Comparison of ENCODE assay signal across 8 mouse cellular contexts in the genomic region with DNA sequence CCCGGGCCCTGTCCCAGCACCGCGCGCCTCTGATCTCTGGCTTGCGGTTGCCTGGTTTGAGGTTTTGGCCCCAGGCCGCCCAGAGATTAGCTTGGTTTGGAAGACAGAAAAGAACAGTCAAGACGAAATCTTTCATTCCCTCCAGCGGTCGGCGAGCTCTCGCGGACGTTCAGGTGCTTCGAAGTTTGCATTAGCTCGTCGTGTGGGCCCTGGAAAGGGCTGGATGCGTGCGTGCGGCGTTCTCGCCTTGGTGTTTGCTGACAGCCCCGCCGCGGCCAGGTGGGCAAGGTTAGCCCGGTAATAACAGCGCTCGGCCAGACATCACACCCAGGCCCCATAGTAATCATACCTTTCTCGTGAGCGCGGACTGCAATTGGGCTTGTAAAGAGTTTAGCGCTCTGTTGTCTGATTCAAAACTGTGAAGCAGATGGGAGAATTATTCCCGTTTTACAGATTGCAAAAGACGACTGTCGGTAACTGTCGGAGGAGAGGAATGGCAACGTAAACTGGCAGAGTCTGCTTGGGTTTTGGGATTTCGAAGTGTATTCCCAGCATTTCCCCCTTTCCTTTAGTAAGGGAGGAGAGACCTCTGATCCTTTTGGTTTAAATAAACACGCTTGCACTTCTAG. TPM values are rescaled to one million over a fixed set of nuclear protein-coding genes. Genes with fewer than 3 reads are reported as not detected.
DNase-seq lines count a peak whose midpoint lies in the region; ATAC-seq and TF ChIP-seq lines count a peak whose summit lies in the region.

No protein-coding gene starts in this region.

- H3K9me3 ChIP-seq in forebrain, embryonic 16.5 days (ENCODE audit: control insufficient read depth, low read length): no peaks in the 10 kb centered on the region
- H3K9me3 ChIP-seq in liver, embryonic 12.5 days (replicated peaks): no peaks in the 10 kb centered on the region
- no peaks in the 10 kb centered on the region for H3K9me3 ChIP-seq in stomach, embryonic 16.5 days (replicated peaks; ENCODE audit: control insufficient read depth, low read length)

- peak; percentile 22 for ATAC-seq in activated CD4-positive, CD25-positive, alpha-beta regulatory T cell, adult 4 months
- no peak; the same call in 1 of the 2 replicates for ATAC-seq in forebrain, embryonic 16.5 days
- ATAC-seq in liver, embryonic 12.5 days: peak; percentile 13
- ATAC-seq in stomach, embryonic 16.5 days (ENCODE audit: insufficient read depth, low FRiP score): peak; percentile 50

- H3K4me2 ChIP-seq in forebrain, embryonic 16.5 days (ENCODE audit: low read length): peak overlapping the region; percentile 79
- H3K4me2 ChIP-seq in liver, embryonic 12.5 days: peak overlapping the region; percentile 99
- peak overlapping the region; percentile 94 for H3K4me2 ChIP-seq in stomach, embryonic 16.5 days (ENCODE audit: low read depth, low read length)

- DNase-seq in left cerebral cortex, adult 2 months (ENCODE audit: extremely low spot score in 1 of 2, low spot score in 2 of 2): no peak
- DNase-seq in left cerebral cortex, postnatal 10 days (ENCODE audit: extremely low spot score in 1 of 2, low spot score in 2 of 2): no peak
- DNase-seq in thymus, postnatal 25 days: no peak
- no peak for DNase-seq in adrenal gland, adult 18-20 months (ENCODE audit: low spot score in 2 of 2)

- WGBS in forebrain, embryonic 16.5 days: 1% methylated on average over 38 of the region's 38 CpGs
- WGBS in liver, embryonic 12.5 days (ENCODE audit: insufficient replicate concordance): 1% methylated on average over 38 of the region's 38 CpGs
- 0% methylated on average over 38 of the region's 38 CpGs for WGBS in stomach, embryonic 16.5 days

- no peak for TF ChIP-seq CTCF in left cerebral cortex, adult 2 months (IDR thresholded peaks at IDR 0.05)

- H3K27me3 ChIP-seq in forebrain, embryonic 16.5 days (replicated peaks; ENCODE audit: control insufficient read depth, insufficient read depth, low read length): no peaks in the 10 kb centered on the region
- H3K27me3 ChIP-seq in liver, embryonic 12.5 days (replicated peaks): peaks cover 24% of the 10 kb centered on the region
- no peaks in the 10 kb centered on the region for H3K27me3 ChIP-seq in stomach, embryonic 16.5 days (ENCODE audit: control insufficient read depth, insufficient read depth, low read length)

- H3K4me3 ChIP-seq in left cerebral cortex, adult 2 months: peak overlapping the region; percentile 90
- H3K4me3 ChIP-seq in forebrain, embryonic 16.5 days (replicated peaks; ENCODE audit: low read length): peak overlapping the region; percentile 98
- peak overlapping the region; percentile 85 for H3K4me3 ChIP-seq in liver, embryonic 12.5 days
- peak overlapping the region; percentile 82 for H3K4me3 ChIP-seq in stomach, embryonic 16.5 days (replicated peaks; ENCODE audit: low read length)

- intact Hi-C loops in left cerebral cortex, adult 2 months (cut with DNase I): loop anchor here (2.0 to 5.0 kb wide), 2 partner anchors 61 to 107 kb away; a partner anchor contains a TSS
- intact Hi-C loops in left cerebral cortex, postnatal 10 days (cut with DNase I): no loop called here

- H3K27ac ChIP-seq in left cerebral cortex, adult 2 months: peak overlapping the region; percentile 95
- peak overlapping the region; percentile 73 for H3K27ac ChIP-seq in forebrain, embryonic 16.5 days (ENCODE audit: low read length)
- H3K27ac ChIP-seq in liver, embryonic 12.5 days: no peak overlapping the region
- peak overlapping the region; percentile 97 for H3K27ac ChIP-seq in stomach, embryonic 16.5 days (ENCODE audit: low read length)

- H3K4me1 ChIP-seq in forebrain, embryonic 16.5 days (replicated peaks; ENCODE audit: control insufficient read depth, insufficient read depth, low read length): peaks cover 16% of the 10 kb centered on the region
- H3K4me1 ChIP-seq in liver, embryonic 12.5 days: peaks cover 26% of the 10 kb centered on the region
- H3K4me1 ChIP-seq in stomach, embryonic 16.5 days (ENCODE audit: control insufficient read depth, insufficient read depth, low read length): peaks cover 20% of the 10 kb centered on the region

- H3K9ac ChIP-seq in forebrain, embryonic 16.5 days (replicated peaks; ENCODE audit: low read depth, low read length): peak overlapping the region; percentile 90
- peak overlapping the region; percentile 85; the same call in 1 of the 2 replicates for H3K9ac ChIP-seq in liver, embryonic 12.5 days
- H3K9ac ChIP-seq in stomach, embryonic 16.5 days (ENCODE audit: low read length): peak overlapping the region; percentile 93

- H3K36me3 ChIP-seq in forebrain, embryonic 16.5 days (ENCODE audit: control insufficient read depth, insufficient read depth): no peaks in the 10 kb centered on the region
- H3K36me3 ChIP-seq in liver, embryonic 12.5 days: no peaks in the 10 kb centered on the region
- no peaks in the 10 kb centered on the region for H3K36me3 ChIP-seq in stomach, embryonic 16.5 days (ENCODE audit: control insufficient read depth, insufficient read depth, low read length)

RNA-seq across cellular contexts. Expression of a gene that starts 0.6 kb away (rescaled TPM):
- 10 to 100 TPM; 27.1 to 30.3 TPM for total RNA-seq in left cerebral cortex, adult 2 months (2021)
- 10 to 100 TPM; 21.0 to 23.0 TPM for total RNA-seq in left cerebral cortex, postnatal 10 days (2021)
- 10 to 100 TPM; 51.6 to 62.7 TPM for polyA plus RNA-seq in activated CD4-positive, CD25-positive, alpha-beta regulatory T cell, adult 4 months (2017; shearing (Covaris generic))
- 16.8 and 21.0 TPM in 2 replicates for polyA plus RNA-seq in forebrain, embryonic 16.5 days (2015; fragmentation: Nextera tagmentation; extraction: Ambion mirVana)
- polyA plus RNA-seq in liver, embryonic 12.5 days (2016; fragmentation: Nextera tagmentation; extraction: Ambion mirVana): 8.9 and 9.4 TPM in 2 replicates
- 28.7 and 29.3 TPM in 2 replicates for polyA plus RNA-seq in stomach, embryonic 16.5 days (2015; fragmentation: Nextera tagmentation; extraction: Ambion mirVana)
- 10 to 100 TPM; 27.7 to 28.7 TPM for total RNA-seq in adrenal gland, adult 18-20 months (2021)
